Comparison of ENCODE assay signal across 10 mouse cellular contexts in the genomic region with DNA sequence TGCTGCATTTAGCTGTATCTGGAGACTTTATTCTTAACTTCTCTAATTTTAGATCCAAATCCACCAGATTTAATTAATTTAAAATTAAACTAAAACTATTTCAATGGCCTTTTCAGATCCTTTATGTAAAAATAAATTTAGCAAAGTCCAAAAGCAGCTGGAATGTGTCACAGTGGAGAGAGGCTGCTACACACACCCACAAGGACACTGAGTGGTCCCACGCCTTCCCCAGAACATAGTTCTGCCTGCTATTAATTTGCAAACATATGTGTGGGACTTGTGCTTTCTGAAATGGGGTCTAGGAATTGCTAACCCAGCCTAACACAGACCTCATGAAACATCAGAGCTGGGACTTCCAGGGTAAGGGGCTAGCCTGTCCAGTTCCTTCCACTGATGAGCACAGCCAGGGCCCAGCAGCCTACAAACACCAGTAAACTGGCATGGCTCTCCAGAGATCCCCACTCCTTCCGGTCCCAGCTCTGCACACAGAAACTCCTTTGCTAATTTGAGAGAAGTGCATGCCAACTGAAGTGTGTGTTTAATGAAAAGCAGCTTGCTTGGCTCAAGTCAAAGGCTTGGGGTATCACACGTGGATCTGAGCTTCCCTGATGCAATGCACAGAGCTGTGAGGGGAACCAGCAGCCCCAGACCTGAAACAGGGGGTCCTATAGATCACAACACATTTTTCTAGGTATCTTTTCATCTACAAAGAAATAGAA.
DNase-seq lines count a peak whose midpoint lies in the region; ATAC-seq and TF ChIP-seq lines count a peak whose summit lies in the region.
"Had no signal": no experiment of that assay in that cellular context is flagged by ENCODE, and none has a peak within 500 bp of the region (broad histone marks: within the 10 kb centered on the region; RNA-seq: fewer than 3 reads in every experiment).

No protein-coding gene starts in this region.

- H3K9me3 ChIP-seq in midbrain, postnatal 0 days (ENCODE audit: low read length) = no peaks in the 10 kb centered on the region
- H3K9me3 ChIP-seq in midbrain, embryonic 14.5 days (ENCODE audit: control insufficient read depth, low read length) = no peaks in the 10 kb centered on the region
- peaks cover 10% of the 10 kb centered on the region; the same call in 1 of the 2 replicates for H3K9me3 ChIP-seq in limb, embryonic 12.5 days
- H3K9me3 ChIP-seq in stomach, postnatal 0 days (ENCODE audit: control insufficient read depth, low read length) = no peaks in the 10 kb centered on the region
- 0 out of 2 replicates have a peak, but pooled peaks cover 4% of the 10 kb centered on the region for H3K9me3 ChIP-seq in midbrain, embryonic 13.5 days
- H3K9me3 ChIP-seq: neural tube, embryonic 12.5 days had no signal

- no peak overlapping the region for H3K9ac ChIP-seq in midbrain, postnatal 0 days (replicated peaks; ENCODE audit: low read length, poor library complexity, severe bottlenecking)
- no peak overlapping the region for H3K9ac ChIP-seq in midbrain, embryonic 14.5 days (replicated peaks; ENCODE audit: low read length)
- no peak overlapping the region for H3K9ac ChIP-seq in limb, embryonic 12.5 days (replicated peaks)
- no peak overlapping the region for H3K9ac ChIP-seq in stomach, postnatal 0 days (ENCODE audit: low read length)
- no peak overlapping the region for H3K9ac ChIP-seq in midbrain, embryonic 13.5 days (replicated peaks)
- H3K9ac ChIP-seq: neural tube, embryonic 12.5 days had no signal

- H3K4me1 ChIP-seq in midbrain, postnatal 0 days (ENCODE audit: insufficient read depth, low read length) = no peaks in the 10 kb centered on the region
- no peaks in the 10 kb centered on the region for H3K4me1 ChIP-seq in midbrain, embryonic 14.5 days (ENCODE audit: control insufficient read depth, insufficient read depth, low read length)
- H3K4me1 ChIP-seq in limb, embryonic 12.5 days (replicated peaks) = peaks cover 54% of the 10 kb centered on the region
- H3K4me1 ChIP-seq in stomach, postnatal 0 days (replicated peaks; ENCODE audit: control insufficient read depth, insufficient read depth) = no peaks in the 10 kb centered on the region
- H3K4me1 ChIP-seq in midbrain, embryonic 13.5 days (replicated peaks) = no peaks in the 10 kb centered on the region

- 66% methylated on average over 3 of the region's 3 CpGs for WGBS in midbrain, postnatal 0 days
- 77% methylated on average over 3 of the region's 3 CpGs for WGBS in midbrain, embryonic 14.5 days
- WGBS in limb, embryonic 12.5 days = 20% methylated on average over 3 of the region's 3 CpGs
- 44% methylated on average over 3 of the region's 3 CpGs for WGBS in stomach, postnatal 0 days
- WGBS in midbrain, embryonic 13.5 days = 77% methylated on average over 3 of the region's 3 CpGs

- no peak for TF ChIP-seq EP300 in stomach, postnatal 0 days (optimal IDR thresholded peaks at IDR 0.05)

- peak; percentile 86 for DNase-seq in heart, adult 11 months
- DNase-seq in heart, postnatal 4 days = no peak
- DNase-seq in midbrain, postnatal 0 days (ENCODE audit: low spot score) = peak; percentile 43
- no peak for DNase-seq in midbrain, embryonic 14.5 days
- no peak for DNase-seq in stomach, postnatal 0 days (ENCODE audit: low spot score)
- DNase-seq in ovary, postnatal 36 days (ENCODE audit: low spot score) = no peak
- DNase-seq: cerebellum, postnatal 10 days had no signal

- no peaks in the 10 kb centered on the region for H3K36me3 ChIP-seq in midbrain, postnatal 0 days (ENCODE audit: insufficient read depth, low read length)
- H3K36me3 ChIP-seq in midbrain, embryonic 14.5 days (ENCODE audit: control insufficient read depth, insufficient read depth, low read length) = no peaks in the 10 kb centered on the region
- no peaks in the 10 kb centered on the region for H3K36me3 ChIP-seq in limb, embryonic 12.5 days
- H3K36me3 ChIP-seq in stomach, postnatal 0 days (ENCODE audit: control insufficient read depth, insufficient read depth, low read length) = no peaks in the 10 kb centered on the region
- no peaks in the 10 kb centered on the region for H3K36me3 ChIP-seq in midbrain, embryonic 13.5 days
- H3K36me3 ChIP-seq: neural tube, embryonic 12.5 days had no signal

- no peak overlapping the region for H3K4me3 ChIP-seq in midbrain, postnatal 0 days (ENCODE audit: low read depth, low read length)
- no peak overlapping the region for H3K4me3 ChIP-seq in midbrain, embryonic 14.5 days (replicated peaks; ENCODE audit: low read depth, low read length)
- no peak overlapping the region for H3K4me3 ChIP-seq in limb, embryonic 12.5 days (replicated peaks)
- H3K4me3 ChIP-seq in stomach, postnatal 0 days (ENCODE audit: low read depth, low read length) = no peak overlapping the region
- no peak overlapping the region for H3K4me3 ChIP-seq in midbrain, embryonic 13.5 days (replicated peaks)
- H3K4me3 ChIP-seq: neural tube, embryonic 12.5 days had no signal

- ATAC-seq in midbrain, postnatal 0 days (ENCODE audit: low FRiP score) = no peak
- ATAC-seq in midbrain, embryonic 14.5 days (ENCODE audit: low FRiP score, low TSS enrichment) = no peak
- peak; percentile 86 for ATAC-seq in limb, embryonic 12.5 days (ENCODE audit: insufficient number of reproducible peaks, insufficient read depth, low FRiP score, low TSS enrichment, low read depth)
- peak; percentile 20; the same call in 1 of the 2 replicates for ATAC-seq in stomach, postnatal 0 days (ENCODE audit: low FRiP score, low TSS enrichment)
- ATAC-seq in midbrain, embryonic 13.5 days = no peak

- no peak for TF ChIP-seq CTCF in midbrain, postnatal 0 days (IDR thresholded peaks at IDR 0.05)
- TF ChIP-seq CTCF in stomach, postnatal 0 days (IDR thresholded peaks at IDR 0.05; ENCODE audit: low read depth) = no peak

- no peak overlapping the region for H3K27ac ChIP-seq in midbrain, postnatal 0 days (ENCODE audit: low read depth, low read length)
- H3K27ac ChIP-seq in midbrain, embryonic 14.5 days (replicated peaks; ENCODE audit: low read depth, low read length) = no peak overlapping the region
- peak overlapping the region; percentile 96 for H3K27ac ChIP-seq in limb, embryonic 12.5 days
- peak overlapping the region; percentile 67 for H3K27ac ChIP-seq in stomach, postnatal 0 days (replicated peaks)
- no peak overlapping the region for H3K27ac ChIP-seq in midbrain, embryonic 13.5 days
- H3K27ac ChIP-seq: neural tube, embryonic 12.5 days had no signal

- no peaks in the 10 kb centered on the region for H3K27me3 ChIP-seq in midbrain, postnatal 0 days (ENCODE audit: insufficient read depth, low read length)
- no peaks in the 10 kb centered on the region for H3K27me3 ChIP-seq in midbrain, embryonic 14.5 days (ENCODE audit: control insufficient read depth, insufficient read depth, low read length)
- H3K27me3 ChIP-seq in limb, embryonic 12.5 days = no peaks in the 10 kb centered on the region
- no peaks in the 10 kb centered on the region for H3K27me3 ChIP-seq in stomach, postnatal 0 days (ENCODE audit: control insufficient read depth, insufficient read depth, low read length)
- H3K27me3 ChIP-seq in midbrain, embryonic 13.5 days = no peaks in the 10 kb centered on the region
- H3K27me3 ChIP-seq: neural tube, embryonic 12.5 days had no signal

- no peak overlapping the region for H3K4me2 ChIP-seq in midbrain, postnatal 0 days (ENCODE audit: low read depth, low read length, poor library complexity, severe bottlenecking)
- no peak overlapping the region for H3K4me2 ChIP-seq in midbrain, embryonic 14.5 days (ENCODE audit: low read length)
- 0 out of 2 replicates have a peak overlapping the region, but pooled peaks have one; percentile 7 for H3K4me2 ChIP-seq in limb, embryonic 12.5 days
- no peak overlapping the region for H3K4me2 ChIP-seq in stomach, postnatal 0 days (replicated peaks; ENCODE audit: low read depth)
- no peak overlapping the region for H3K4me2 ChIP-seq in midbrain, embryonic 13.5 days (replicated peaks)
- H3K4me2 ChIP-seq: neural tube, embryonic 12.5 days had no signal

Comparison
In these comparisons a context has a peak if more than half of its experiments do, and no peak if none do; other contexts are left out.
1. DNase-seq: peak in heart, adult 11 months (single experiment) and midbrain, postnatal 0 days (single experiment); none in heart, postnatal 4 days (single experiment), midbrain, embryonic 14.5 days (single experiment), stomach, postnatal 0 days (single experiment) and ovary, postnatal 36 days (single experiment).
2. ATAC-seq: peak in limb, embryonic 12.5 days (single experiment) and stomach, postnatal 0 days (single experiment); none in midbrain, postnatal 0 days (single experiment), midbrain, embryonic 14.5 days (single experiment) and midbrain, embryonic 13.5 days (single experiment).
3. H3K27ac ChIP-seq: peak in limb, embryonic 12.5 days (single experiment) and stomach, postnatal 0 days (single experiment); none in midbrain, postnatal 0 days (single experiment), midbrain, embryonic 14.5 days (single experiment) and midbrain, embryonic 13.5 days (single experiment).